Mouse (Mus musculus) megakaryocyte, embryonic 14.5 days (primary cell): ENCODE measurements around the gene Timm10. TPM values are rescaled to one million over a fixed set of nuclear protein-coding genes. Genes with fewer than 3 reads are reported as not detected.
A peak's percentile ranks its signal among the peaks of the same experiment; 100 is the strongest.
"Not testable (repeated sequence)": the region's sequence is repeated elsewhere in the genome, so short reads cannot be mapped to it uniquely, and the experiment has no call there.

ENCODE experiments used
- H3K27me3 ChIP-seq: replicated peaks from 2 replicates; pipeline ENCODE3; 2012; ENCODE audit warnings: inconsistent platforms
- H3K36me3 ChIP-seq: replicated peaks from 2 replicates; pipeline ENCODE3; 2012; ENCODE audit warnings: low read length, inconsistent platforms, mixed read lengths
- H3K4me1 ChIP-seq: 2 replicates; pipeline ENCODE4 v1.6.1; 2012; ENCODE audit warnings: inconsistent platforms
- H3K4me3 ChIP-seq: replicated peaks from 2 replicates; pipeline ENCODE3; 2012; ENCODE audit warnings: moderate library complexity, mild to moderate bottlenecking, inconsistent platforms
- H3K9me3 ChIP-seq: 2 replicates; pipeline ENCODE4 v1.6.1; 2012; ENCODE audit warnings: inconsistent platforms
- FLI1 ChIP-seq: IDR thresholded peaks from 2 replicates; pipeline ENCODE4 v1.6.1; 2012; ENCODE audit warnings: low read length, inconsistent platforms, mixed read lengths
- GATA1 ChIP-seq: IDR thresholded peaks from 3 replicates; pipeline ENCODE4 v1.6.1; 2012; ENCODE audit warnings: mixed read lengths, low read length, inconsistent platforms, borderline replicate concordance
- polyA plus RNA-seq: library from polyadenylated mRNA; stranded (reverse); fragments of >175 nt; gene quantifications from 2 replicates; pipeline ENCODE4 v1.2.3, GENCODE M21; 2012; ENCODE audit warnings: low replicate concordance; ENCODE audit not compliant: insufficient read depth

The Timm10 gene
- polyA plus RNA-seq, 1 experiment: 9.7 TPM

- TF ChIP-seq GATA1 (no peak), FLI1 (no peak)
- Histone ChIP-seq H3K9me3 (peaks cover 16% of the 10 kb centered on the region), H3K4me1 (peaks cover 41% of the 10 kb centered on the region), H3K36me3 (peaks cover 10% of the 10 kb centered on the region), H3K27me3 (no peaks in the 10 kb centered on the region), H3K4me3 (peak overlapping the region; percentile 95)
Measured at GRCm38 (mm10) chr2:84797833-84798492, 28.8 kb upstream of the Timm10 start.

GRCm38 (mm10) chr2:84798493-84798921 lies 28.3 kb upstream of the Timm10 start, which contains the start of gene Ube2l6:
Ube2l6 (plus strand) TSS chr2:84798828.
- TF ChIP-seq FLI1 (no peak), GATA1 (no peak)
- H3K27me3 ChIP-seq: no peaks in the 10 kb centered on the region
- H3K36me3 ChIP-seq: peaks cover 16% of the 10 kb centered on the region
- H3K9me3 ChIP-seq: peaks cover 16% of the 10 kb centered on the region
- H3K4me3 ChIP-seq: peak within 1 kb of the TSS; percentile 95
- H3K4me1 ChIP-seq: peaks cover 40% of the 10 kb centered on the region

- H3K4me3 ChIP-seq: peak overlapping the region; percentile 95
Measured at GRCm38 (mm10) chr2:84799041-84799561, 27.7 kb upstream of the Timm10 start.

GRCm38 (mm10) chr2:84800304-84800703 lies 26.5 kb upstream of the Timm10 start:
- Histone ChIP-seq H3K36me3 (peaks cover 34% of the 10 kb centered on the region), H3K9me3 (peaks cover 7% of the 10 kb centered on the region), H3K4me3 (peak overlapping the region; percentile 76), H3K4me1 (peaks cover 32% of the 10 kb centered on the region), H3K27me3 (no peaks in the 10 kb centered on the region)
- TF ChIP-seq FLI1 (no peak), GATA1 (no peak)

More at GRCm38 (mm10) chr2:84799041-84799561, 27.7 kb upstream of the Timm10 start:
- Histone ChIP-seq H3K4me1 (peaks cover 34% of the 10 kb centered on the region), H3K36me3 (peaks cover 21% of the 10 kb centered on the region), H3K27me3 (no peaks in the 10 kb centered on the region), H3K9me3 (peaks cover 16% of the 10 kb centered on the region)
- TF ChIP-seq GATA1 (no peak), FLI1 (no peak)

GRCm38 (mm10) chr2:84801223-84801622 lies 25.6 kb upstream of the Timm10 start:
- H3K4me1 ChIP-seq: peaks cover 32% of the 10 kb centered on the region
- not testable (repeated sequence) for H3K9me3 ChIP-seq, H3K4me3 ChIP-seq, H3K27me3 ChIP-seq
- peaks cover 43% of the 10 kb centered on the region for H3K36me3 ChIP-seq

GRCm38 (mm10) chr2:84803963-84804362 lies 22.8 kb upstream of the Timm10 start:
- Histone ChIP-seq H3K9me3 (peaks cover 12% of the 10 kb centered on the region), H3K27me3 (no peaks in the 10 kb centered on the region), H3K36me3 (peaks cover 69% of the 10 kb centered on the region), H3K4me3 (no peak overlapping the region), H3K4me1 (peaks cover 21% of the 10 kb centered on the region)
- no peak for TF ChIP-seq GATA1
- no peak for TF ChIP-seq FLI1

GRCm38 (mm10) chr2:84806546-84806945 lies 20.3 kb upstream of the Timm10 start:
- H3K4me3 ChIP-seq: no peak overlapping the region
- H3K4me1 ChIP-seq: peaks cover 23% of the 10 kb centered on the region
- TF ChIP-seq FLI1 (no peak), GATA1 (no peak)
- peaks cover 85% of the 10 kb centered on the region for H3K36me3 ChIP-seq
- H3K27me3 ChIP-seq: no peaks in the 10 kb centered on the region
- peaks cover 17% of the 10 kb centered on the region for H3K9me3 ChIP-seq

- Histone ChIP-seq H3K4me1 (peaks cover 20% of the 10 kb centered on the region), H3K36me3 (peaks cover 61% of the 10 kb centered on the region), H3K4me3 (no peak overlapping the region), H3K27me3 (no peaks in the 10 kb centered on the region), H3K9me3 (peaks cover 17% of the 10 kb centered on the region)
- TF ChIP-seq FLI1: no peak
Measured at GRCm38 (mm10) chr2:84809330-84809729, 17.5 kb upstream of the Timm10 start.

- Histone ChIP-seq H3K4me1 (peaks cover 20% of the 10 kb centered on the region), H3K4me3 (no peak overlapping the region), H3K27me3 (peaks cover 4% of the 10 kb centered on the region), H3K36me3 (peaks cover 49% of the 10 kb centered on the region), H3K9me3 (peaks cover 17% of the 10 kb centered on the region)
- TF ChIP-seq FLI1 (no peak), GATA1 (no peak)
Measured at GRCm38 (mm10) chr2:84810526-84810885, 16.3 kb upstream of the Timm10 start.

- Histone ChIP-seq H3K27me3 (peaks cover 9% of the 10 kb centered on the region), H3K4me1 (peaks cover 23% of the 10 kb centered on the region), H3K9me3 (peaks cover 17% of the 10 kb centered on the region), H3K4me3 (peak overlapping the region; percentile 38), H3K36me3 (peaks cover 44% of the 10 kb centered on the region)
- no peak for TF ChIP-seq GATA1
- TF ChIP-seq FLI1: no peak
Measured at GRCm38 (mm10) chr2:84810886-84811577, 15.8 kb upstream of the Timm10 start.
